Mouse (Mus musculus): ENCODE measurements around the gene Rps17.

DNA sequence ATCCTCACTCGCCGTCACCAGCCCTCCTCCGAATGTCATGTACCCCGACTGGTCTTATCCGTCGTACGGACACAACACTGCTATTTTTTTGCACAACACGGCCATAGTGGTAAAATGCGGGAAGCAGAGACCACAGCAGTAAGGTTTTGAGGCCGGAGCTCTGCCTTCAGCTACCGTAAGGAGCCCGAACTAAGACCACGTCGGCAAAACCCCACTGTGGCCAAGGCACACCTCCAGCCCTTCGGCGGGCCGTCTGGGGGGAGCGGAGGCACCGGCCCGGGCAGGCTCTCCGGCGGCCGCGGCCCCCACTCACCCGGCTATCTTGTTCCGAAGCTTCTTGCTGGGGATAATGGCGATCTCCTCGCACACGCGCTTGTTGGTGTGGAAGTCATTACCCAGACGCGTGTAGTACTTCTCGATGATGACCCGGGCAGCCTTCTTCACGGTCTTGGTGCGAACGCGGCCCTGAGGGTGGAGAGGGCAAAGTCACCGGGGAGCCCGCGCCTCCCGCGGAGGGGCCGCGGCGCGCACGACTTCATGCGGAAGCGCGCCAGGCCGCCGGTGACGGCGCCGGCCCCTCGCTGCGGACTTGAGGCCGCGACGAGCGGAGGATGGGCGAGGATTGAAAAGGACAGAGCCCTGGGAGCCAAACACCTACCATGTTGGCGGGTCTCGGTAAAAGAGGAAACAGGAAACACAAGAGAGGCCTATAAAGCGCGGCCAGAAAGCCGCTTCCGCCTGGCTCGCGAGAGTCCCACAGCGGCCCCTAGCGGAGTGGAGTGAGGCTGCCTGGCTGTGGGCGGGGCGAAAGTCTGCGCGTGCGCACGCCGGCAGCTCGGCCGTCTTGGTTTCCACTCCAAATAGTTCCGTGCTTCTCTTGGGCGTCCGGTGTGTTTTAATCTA lies at the start of gene Rps17:
- TF ChIP-seq CTCF (IDR thresholded peaks at IDR 0.05; ENCODE audit: low read depth) (peak; percentile 99), EP300 (IDR thresholded peaks at IDR 0.05; ENCODE audit: low read depth) (no peak)
